Mouse (Mus musculus) common myeloid progenitor, adult 5-6 weeks (primary cell): ENCODE data around the gene Tcaf1. TPM values are rescaled to one million over a fixed set of nuclear protein-coding genes. Genes with fewer than 3 reads are reported as not detected.

Experiments
- ATAC-seq: replicated peaks from 2 replicates; pipeline ENCODE4 v1.8.0; 2016; ENCODE audit warnings: low read depth, mild to moderate bottlenecking, moderate TSS enrichment, inconsistent platforms; ENCODE audit not compliant: poor library complexity, severe bottlenecking
- total RNA-seq: library from RNA; stranded (forward); fragments of 200-1000, 187-1606 nt; gene quantifications from 2 replicates; pipeline ENCODE4 v1.2.3, GENCODE M21; 2017

The Tcaf1 gene
- 0.97 and 4.2 TPM in 2 replicates for total RNA-seq

DNA sequence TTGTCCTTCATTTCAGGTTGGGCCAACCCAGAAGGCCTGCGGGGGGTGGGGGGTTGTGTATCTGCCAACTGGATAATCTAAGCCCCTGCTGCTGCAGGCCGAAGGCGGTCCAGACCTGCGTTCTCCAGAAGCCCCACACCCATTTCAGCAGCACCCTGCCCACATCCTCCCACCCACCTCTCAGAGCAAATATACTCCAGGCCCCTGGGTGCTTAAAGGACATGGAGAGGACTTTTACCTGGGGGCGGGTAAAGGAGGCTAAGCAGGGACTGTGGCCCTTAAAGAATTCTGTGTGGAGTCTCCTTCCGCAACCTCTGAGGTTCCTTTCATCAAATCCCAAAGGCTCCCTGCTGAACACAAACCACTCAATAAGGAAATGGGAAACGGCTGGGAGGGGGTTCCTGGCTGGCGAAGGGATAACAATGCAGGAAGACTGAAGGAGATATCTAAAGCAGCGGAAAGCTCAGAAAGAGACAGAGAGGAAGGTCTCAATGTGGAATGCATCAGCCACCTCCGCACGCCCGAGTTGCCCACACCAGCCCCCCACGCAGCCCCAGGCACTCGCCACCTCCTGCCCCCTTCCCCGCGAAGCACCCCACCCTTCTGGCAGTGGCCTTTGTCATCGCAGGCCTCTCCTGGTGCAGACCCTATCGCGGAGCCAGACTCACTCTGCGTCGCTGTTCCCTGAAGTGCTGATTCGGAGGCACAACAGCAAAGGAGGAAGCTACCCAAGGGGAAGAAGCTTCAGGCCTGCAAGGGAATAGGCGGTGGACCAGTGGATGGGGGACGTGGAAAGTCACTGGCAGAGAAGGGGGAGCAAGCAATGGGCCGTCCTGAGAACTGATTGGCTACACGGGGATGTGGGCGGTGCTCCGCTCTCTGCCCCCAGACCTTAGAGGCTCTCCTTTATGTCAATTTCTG is at the start of gene Tcaf1:
Gene Tcaf1, minus strand, starts transcription at position 798 of the 921 bp plus-strand sequence.
- no peak for ATAC-seq

GRCm38 (mm10) chr6:42756104-42756503 is 46.2 kb upstream of the Tcaf1 start, which contains the start of gene Olfr38:
Gene Olfr38 (plus strand): TSS chr6:42756404.
- ATAC-seq = no peak

DNA sequence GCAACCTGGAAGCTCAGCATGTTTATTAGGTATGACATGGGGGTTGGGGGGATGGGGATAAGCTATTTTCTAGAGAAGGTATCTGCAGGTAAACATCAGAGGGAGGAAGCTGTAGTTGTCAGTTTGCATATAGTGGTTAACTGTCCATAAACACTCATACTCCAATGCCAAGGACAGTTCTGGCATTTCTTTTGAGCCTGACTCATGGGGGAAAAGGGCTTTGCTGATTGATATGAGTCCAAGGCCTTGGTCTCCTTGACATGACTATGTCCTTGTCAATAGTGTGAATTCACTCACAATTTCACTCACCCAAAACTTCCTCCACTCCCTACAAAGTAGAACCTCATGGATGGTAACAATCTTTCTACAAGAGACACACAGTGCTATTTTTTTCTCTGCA is 38.0 kb upstream of the Tcaf1 start:
- ATAC-seq = no peak

- ATAC-seq = no peak
Measured at GRCm38 (mm10) chr6:42742303-42742702, 32.4 kb upstream of the Tcaf1 start.

GRCm38 (mm10) chr6:42739071-42739470 is 29.2 kb upstream of the Tcaf1 start, which contains the start of gene Olfr453:
Gene Olfr453 (plus strand): TSS chr6:42739371.
- ATAC-seq = no peak

- ATAC-seq = no peak
Measured at GRCm38 (mm10) chr6:42717973-42718372, 8.1 kb upstream of the Tcaf1 start.

GRCm38 (mm10) chr6:42714668-42715067 is 4.8 kb upstream of the Tcaf1 start:
- no peak for ATAC-seq

DNA sequence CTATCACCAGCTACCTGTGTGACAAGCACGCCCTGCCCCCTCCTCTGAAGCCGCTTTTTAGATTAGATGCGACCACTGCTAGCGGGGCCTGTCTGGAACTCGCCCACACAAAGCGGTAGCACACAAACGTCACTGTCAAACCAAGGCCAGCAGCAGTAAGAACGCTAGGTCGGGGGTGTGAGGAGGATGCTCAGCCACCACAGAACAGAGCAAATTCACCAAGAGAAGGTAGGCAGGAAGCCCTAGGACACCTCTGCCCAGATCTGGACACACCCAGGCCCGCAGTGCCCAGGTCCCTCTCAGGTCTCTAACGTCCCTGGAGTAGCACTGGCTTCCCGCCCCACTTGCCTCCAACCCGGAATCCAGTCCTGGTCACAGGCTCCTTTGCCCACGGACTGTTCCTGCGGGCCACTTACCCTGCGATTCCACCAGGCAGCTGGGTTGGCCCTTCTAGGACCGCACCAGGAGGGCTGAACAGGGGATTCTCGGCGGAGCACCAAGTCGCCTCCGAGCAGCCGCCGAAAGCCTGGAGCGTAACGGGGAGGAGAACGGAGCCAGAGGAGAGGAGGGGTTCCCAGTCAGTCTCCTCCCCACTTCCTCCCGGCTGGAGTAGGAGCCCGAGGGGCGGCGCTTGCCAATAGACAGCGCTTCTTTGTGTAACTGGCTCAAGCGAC is 17.2 kb downstream of the Tcaf1 start:
- ATAC-seq = peak; percentile 95

GRCm38 (mm10) chr6:42692154-42692516 is 17.8 kb downstream of the Tcaf1 start:
- peak; percentile 72 for ATAC-seq

DNA sequence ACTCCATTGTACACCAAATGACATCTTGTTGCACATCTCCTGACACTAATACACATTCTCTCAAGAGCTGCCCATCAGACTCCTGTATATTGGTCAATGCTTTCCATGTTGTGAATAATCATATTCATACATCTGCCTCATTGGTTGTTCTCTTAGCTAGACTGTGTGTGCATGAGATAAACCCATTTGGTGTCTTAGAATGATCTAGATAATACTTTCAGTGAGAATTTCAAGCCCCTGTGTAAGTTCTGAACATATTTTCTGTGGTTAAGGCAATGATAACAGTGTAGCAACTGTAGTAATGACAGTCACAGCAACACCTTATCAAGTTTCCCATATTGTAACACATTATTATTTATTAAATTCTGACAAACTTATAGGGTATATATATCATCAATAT is 20.1 kb downstream of the Tcaf1 start:
- ATAC-seq = no peak

DNA sequence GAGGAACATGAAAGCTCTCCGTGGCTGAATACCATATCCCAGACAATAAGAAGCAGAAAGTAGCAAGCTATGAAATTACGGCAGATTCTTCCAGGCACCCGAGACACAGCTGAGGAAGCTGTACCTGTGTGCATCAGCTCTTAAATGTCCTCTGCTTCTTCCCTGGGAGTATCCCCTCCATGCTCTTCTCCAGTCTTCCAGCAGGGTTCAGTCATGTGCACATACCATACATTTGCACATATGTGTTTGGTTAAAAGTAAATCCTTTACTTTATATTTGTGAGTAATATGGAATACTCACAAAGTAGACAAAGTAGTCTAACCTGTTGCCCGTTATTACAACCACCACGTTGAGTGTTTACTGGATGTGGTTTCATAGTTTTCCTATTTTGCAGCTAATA is 22.0 kb downstream of the Tcaf1 start:
- ATAC-seq = no peak

GRCm38 (mm10) chr6:42680077-42680476 is 29.8 kb downstream of the Tcaf1 start:
- no peak for ATAC-seq

- ATAC-seq = no peak
Measured at GRCm38 (mm10) chr6:42676011-42676410, 33.9 kb downstream of the Tcaf1 start.

GRCm38 (mm10) chr6:42671767-42672166 is 38.1 kb downstream of the Tcaf1 start:
- ATAC-seq = no peak

DNA sequence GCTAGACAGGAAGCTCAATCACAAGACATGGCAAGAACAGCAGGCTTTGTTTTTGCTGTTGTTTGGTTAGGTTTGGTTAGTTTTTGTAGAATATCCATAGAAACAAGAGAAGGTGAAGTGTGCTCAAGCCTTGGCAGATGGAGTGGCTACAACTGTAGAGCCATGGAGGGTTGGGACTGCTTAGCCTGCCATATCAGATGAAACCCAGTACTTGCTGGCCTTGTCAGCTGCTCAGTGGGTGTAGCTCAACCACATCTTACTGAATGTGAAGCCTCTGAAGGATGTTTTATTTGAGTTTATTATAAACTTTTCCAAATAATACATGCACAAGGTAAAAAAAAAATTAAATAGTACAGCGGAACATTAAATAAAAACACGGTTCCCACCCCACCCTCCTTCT is 42.2 kb downstream of the Tcaf1 start:
- no peak for ATAC-seq

- no peak for ATAC-seq
Measured at GRCm38 (mm10) chr6:42661739-42662138, 48.1 kb downstream of the Tcaf1 start.

DNA sequence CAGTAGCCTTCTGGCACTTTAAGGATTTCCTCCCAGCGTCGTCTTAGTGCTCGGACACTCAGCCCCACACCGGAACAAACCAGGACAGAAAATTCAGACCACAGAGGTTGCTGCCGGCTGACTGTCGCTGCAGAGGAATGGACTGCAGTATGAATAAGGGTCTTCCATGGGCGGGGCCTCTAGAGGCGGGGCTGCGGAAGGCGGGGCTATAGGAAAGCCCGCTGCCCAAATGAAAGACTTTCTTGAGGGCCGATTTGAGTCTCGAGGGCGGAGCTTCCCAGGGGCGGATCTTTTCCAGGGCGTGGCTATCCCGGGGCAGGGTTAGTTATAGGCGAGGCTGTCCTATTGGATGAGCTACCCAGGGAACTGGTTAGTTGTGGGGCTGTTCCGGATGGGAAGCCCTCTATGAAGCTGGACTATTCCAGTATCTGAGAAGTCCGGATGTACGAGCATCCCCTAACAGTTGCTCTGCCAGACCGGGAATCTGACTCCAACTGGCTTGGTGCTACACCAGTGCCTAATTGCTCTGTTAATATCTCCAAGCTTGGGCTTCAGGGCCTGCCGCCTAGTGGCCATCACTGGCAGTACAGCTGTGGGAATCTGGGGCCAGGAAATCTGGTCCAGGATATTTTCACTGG is 64.9 kb downstream of the Tcaf1 start, which contains the start of gene Tcaf2:
Gene Tcaf2, minus strand, starts transcription at position 343 of the 638 bp plus-strand sequence.
- peak; percentile 98 for ATAC-seq

GRCm38 (mm10) chr6:42634393-42634792 is 75.5 kb downstream of the Tcaf1 start:
- ATAC-seq = 0 out of 2 replicates have a peak, but pooled peaks have one; percentile 45

- no peak for ATAC-seq
Measured at GRCm38 (mm10) chr6:42631395-42631794, 78.5 kb downstream of the Tcaf1 start.
